Mouse (Mus musculus): ENCODE measurements around the gene Tssk1. TPM values are rescaled to one million over a fixed set of nuclear protein-coding genes. Genes with fewer than 3 reads are reported as not detected.

The Tssk1 gene
- polyA plus RNA-seq, 1 experiment from 2014 or later: not detected

DNA sequence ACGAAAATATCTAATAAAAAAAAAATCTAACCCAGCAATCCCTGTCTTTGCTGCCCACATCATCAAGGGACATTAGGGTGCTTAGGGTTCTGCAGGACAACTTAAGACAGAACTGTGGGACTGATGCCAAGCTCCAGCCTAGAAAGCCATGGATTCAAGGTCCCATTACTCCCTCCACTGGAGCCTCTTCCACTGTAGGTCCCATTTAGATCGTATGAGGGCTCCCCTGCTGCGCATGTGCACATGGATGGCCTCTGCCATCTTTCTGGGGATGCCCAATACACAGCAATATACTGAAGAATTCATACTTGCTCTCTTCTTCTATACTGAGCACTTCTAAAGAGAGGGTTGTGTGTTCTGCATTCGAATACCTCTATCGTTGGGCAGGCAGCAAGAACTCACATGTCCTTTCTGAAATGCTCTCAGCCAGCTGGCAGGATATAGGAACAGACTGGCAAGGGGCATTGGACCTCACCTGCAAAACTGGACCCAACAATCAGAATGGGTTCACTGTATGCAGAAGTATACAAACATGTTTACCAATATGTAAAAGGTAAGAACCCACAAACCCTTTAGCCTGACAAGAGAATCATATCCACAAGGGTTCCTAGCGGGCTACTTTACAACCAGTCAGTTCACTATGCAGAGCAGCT, 4.2 kb upstream of the Tssk1 start:
- ATAC-seq (ENCODE audit: low read depth): no peak
- Histone ChIP-seq H3K4me2 (ENCODE audit: low read depth, low read length) (peak overlapping the region; percentile 65), H3K36me3 (ENCODE audit: control insufficient read depth, insufficient read depth, low read length) (no peaks in the 10 kb centered on the region), H3K4me3 (ENCODE audit: low read depth, low read length) (peak overlapping the region; percentile 76), H3K4me1 (ENCODE audit: control insufficient read depth, insufficient read depth, low read length) (peaks cover 20% of the 10 kb centered on the region), H3K27ac (replicated peaks; ENCODE audit: low read depth, low read length) (no peak overlapping the region), H3K27me3 (replicated peaks; ENCODE audit: control insufficient read depth, insufficient read depth, low read length) (no peaks in the 10 kb centered on the region), H3K9ac (ENCODE audit: low read depth, low read length) (peak overlapping the region; percentile 98; the same call in 1 of the 2 replicates), H3K9me3 (ENCODE audit: control insufficient read depth, low read length) (no peaks in the 10 kb centered on the region)
- DNase-seq (ENCODE audit: low spot score): no peak
- WGBS: 90% methylated on average over 6 of the region's 6 CpGs

- Histone ChIP-seq H3K36me3 (ENCODE audit: control insufficient read depth, insufficient read depth, low read length) (no peaks in the 10 kb centered on the region), H3K9me3 (ENCODE audit: control insufficient read depth, low read length) (no peaks in the 10 kb centered on the region), H3K9ac (ENCODE audit: low read depth, low read length) (peak overlapping the region; percentile 98), H3K4me2 (ENCODE audit: low read depth, low read length) (peak overlapping the region; percentile 65), H3K27ac (replicated peaks; ENCODE audit: low read depth, low read length) (no peak overlapping the region), H3K27me3 (replicated peaks; ENCODE audit: control insufficient read depth, insufficient read depth, low read length) (no peaks in the 10 kb centered on the region), H3K4me3 (ENCODE audit: low read depth, low read length) (peak overlapping the region; percentile 76), H3K4me1 (ENCODE audit: control insufficient read depth, insufficient read depth, low read length) (peaks cover 20% of the 10 kb centered on the region)
- DNase-seq (ENCODE audit: low spot score): peak; percentile 23
- WGBS: 58% methylated on average over 2 of the region's 2 CpGs
- no peak for ATAC-seq (ENCODE audit: low read depth)
These were observed 3.7 kb upstream of the Tssk1 start for GRCm38 (mm10) chr16:17890342-17890727.

- ATAC-seq (ENCODE audit: low read depth): peak; percentile 47
- Histone ChIP-seq H3K4me3 (ENCODE audit: low read depth, low read length) (peak overlapping the region; percentile 76), H3K4me1 (ENCODE audit: control insufficient read depth, insufficient read depth, low read length) (peaks cover 20% of the 10 kb centered on the region), H3K27me3 (replicated peaks; ENCODE audit: control insufficient read depth, insufficient read depth, low read length) (no peaks in the 10 kb centered on the region), H3K9ac (ENCODE audit: low read depth, low read length) (peak overlapping the region; percentile 98), H3K27ac (replicated peaks; ENCODE audit: low read depth, low read length) (peak overlapping the region; percentile 95), H3K4me2 (ENCODE audit: low read depth, low read length) (peak overlapping the region; percentile 65), H3K9me3 (ENCODE audit: control insufficient read depth, low read length) (no peaks in the 10 kb centered on the region), H3K36me3 (ENCODE audit: control insufficient read depth, insufficient read depth, low read length) (no peaks in the 10 kb centered on the region)
- DNase-seq (ENCODE audit: low spot score): peak; percentile 81
- 0% methylated on average over 17 of the region's 44 CpGs for WGBS
These were observed 3.0 kb upstream of the Tssk1 start for GRCm38 (mm10) chr16:17890917-17891566.

GRCm38 (mm10) chr16:17891567-17891959, 2.5 kb upstream of the Tssk1 start, which contains the start of gene Gm20518:
Gene Gm20518, minus strand, starts transcription at chr16:17891671.
- Histone ChIP-seq H3K36me3 (ENCODE audit: control insufficient read depth, insufficient read depth, low read length) (no peaks in the 10 kb centered on the region), H3K9ac (ENCODE audit: low read depth, low read length) (peak within 1 kb of the TSS; percentile 98), H3K4me1 (ENCODE audit: control insufficient read depth, insufficient read depth, low read length) (peaks cover 20% of the 10 kb centered on the region), H3K27ac (replicated peaks; ENCODE audit: low read depth, low read length) (peak within 1 kb of the TSS; percentile 95), H3K4me3 (ENCODE audit: low read depth, low read length) (peak within 1 kb of the TSS; percentile 76), H3K4me2 (ENCODE audit: low read depth, low read length) (peak within 1 kb of the TSS; percentile 65), H3K9me3 (ENCODE audit: control insufficient read depth, low read length) (no peaks in the 10 kb centered on the region), H3K27me3 (replicated peaks; ENCODE audit: control insufficient read depth, insufficient read depth, low read length) (no peaks in the 10 kb centered on the region)
- peak; percentile 97 for ATAC-seq (ENCODE audit: low read depth)
- under 1% methylated on average over 11 of the region's 38 CpGs for WGBS
- peak; percentile 99 for DNase-seq (ENCODE audit: low spot score)

- Histone ChIP-seq H3K4me2 (ENCODE audit: low read depth, low read length) (no peak overlapping the region), H3K4me3 (ENCODE audit: low read depth, low read length) (no peak overlapping the region), H3K9me3 (ENCODE audit: control insufficient read depth, low read length) (no peaks in the 10 kb centered on the region), H3K27ac (replicated peaks; ENCODE audit: low read depth, low read length) (no peak overlapping the region), H3K9ac (ENCODE audit: low read depth, low read length) (no peak overlapping the region), H3K4me1 (ENCODE audit: control insufficient read depth, insufficient read depth, low read length) (peaks cover 20% of the 10 kb centered on the region), H3K27me3 (replicated peaks; ENCODE audit: control insufficient read depth, insufficient read depth, low read length) (no peaks in the 10 kb centered on the region), H3K36me3 (ENCODE audit: control insufficient read depth, insufficient read depth, low read length) (no peaks in the 10 kb centered on the region)
- no peak for ATAC-seq (ENCODE audit: low read depth)
- no peak for DNase-seq (ENCODE audit: low spot score)
- 67% methylated on average over 3 of the region's 3 CpGs for WGBS
These were observed 1.4 kb upstream of the Tssk1 start for GRCm38 (mm10) chr16:17892606-17893005.

DNA sequence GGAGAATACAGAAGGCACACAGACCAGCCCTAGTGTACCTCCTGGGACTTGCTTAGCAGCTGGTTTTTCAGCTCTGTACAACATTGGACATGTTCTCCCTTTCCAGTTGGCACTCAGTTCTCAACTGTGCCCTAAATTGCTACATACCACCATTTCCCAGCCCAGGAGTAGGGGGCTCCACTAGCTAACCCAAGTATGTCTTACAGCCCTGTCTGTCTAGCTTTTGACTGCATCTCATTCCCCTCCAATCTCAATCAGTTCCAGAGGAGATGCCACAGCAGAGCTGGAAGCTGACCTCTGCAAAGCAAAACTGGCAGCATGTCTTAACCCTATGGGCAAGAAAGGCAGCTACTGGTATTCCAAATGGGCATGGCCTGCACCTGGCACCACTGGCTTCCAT, 2.1 kb downstream of the Tssk1 start:
- peaks cover 9% of the 10 kb centered on the region for H3K4me1 ChIP-seq (ENCODE audit: control insufficient read depth, insufficient read depth, low read length)
- H3K9ac ChIP-seq (ENCODE audit: low read depth, low read length): no peak overlapping the region
- H3K4me2 ChIP-seq (ENCODE audit: low read depth, low read length): no peak overlapping the region
- no peaks in the 10 kb centered on the region for H3K27me3 ChIP-seq (replicated peaks; ENCODE audit: control insufficient read depth, insufficient read depth, low read length)
- no peaks in the 10 kb centered on the region for H3K9me3 ChIP-seq (ENCODE audit: control insufficient read depth, low read length)
- no peak overlapping the region for H3K4me3 ChIP-seq (ENCODE audit: low read depth, low read length)
- ATAC-seq (ENCODE audit: low read depth): no peak
- DNase-seq (ENCODE audit: low spot score): no peak
- peaks cover 28% of the 10 kb centered on the region for H3K36me3 ChIP-seq (ENCODE audit: control insufficient read depth, insufficient read depth, low read length)
- H3K27ac ChIP-seq (replicated peaks; ENCODE audit: low read depth, low read length): no peak overlapping the region

GRCm38 (mm10) chr16:17898462-17898861, 4.4 kb downstream of the Tssk1 start, which contains the start of the genes Dgcr2 and Tssk2:
Gene Dgcr2, minus strand, starts transcription at chr16:17898562.
Gene Tssk2, plus strand, starts transcription at chr16:17898637.
- H3K36me3 ChIP-seq (ENCODE audit: control insufficient read depth, insufficient read depth, low read length): peaks cover 52% of the 10 kb centered on the region
- no peaks in the 10 kb centered on the region for H3K4me1 ChIP-seq (ENCODE audit: control insufficient read depth, insufficient read depth, low read length)
- no peak within 1 kb of the TSS for H3K9ac ChIP-seq (ENCODE audit: low read depth, low read length)
- no peak within 1 kb of the TSS for H3K27ac ChIP-seq (replicated peaks; ENCODE audit: low read depth, low read length)
- H3K9me3 ChIP-seq (ENCODE audit: control insufficient read depth, low read length): no peaks in the 10 kb centered on the region
- no peaks in the 10 kb centered on the region for H3K27me3 ChIP-seq (replicated peaks; ENCODE audit: control insufficient read depth, insufficient read depth, low read length)
- no peak for DNase-seq (ENCODE audit: low spot score)
- no peak within 1 kb of the TSS for H3K4me3 ChIP-seq (ENCODE audit: low read depth, low read length)
- no peak for ATAC-seq (ENCODE audit: low read depth)
- WGBS: 94% methylated on average over 14 of the region's 14 CpGs
- no peak within 1 kb of the TSS for H3K4me2 ChIP-seq (ENCODE audit: low read depth, low read length)

DNA sequence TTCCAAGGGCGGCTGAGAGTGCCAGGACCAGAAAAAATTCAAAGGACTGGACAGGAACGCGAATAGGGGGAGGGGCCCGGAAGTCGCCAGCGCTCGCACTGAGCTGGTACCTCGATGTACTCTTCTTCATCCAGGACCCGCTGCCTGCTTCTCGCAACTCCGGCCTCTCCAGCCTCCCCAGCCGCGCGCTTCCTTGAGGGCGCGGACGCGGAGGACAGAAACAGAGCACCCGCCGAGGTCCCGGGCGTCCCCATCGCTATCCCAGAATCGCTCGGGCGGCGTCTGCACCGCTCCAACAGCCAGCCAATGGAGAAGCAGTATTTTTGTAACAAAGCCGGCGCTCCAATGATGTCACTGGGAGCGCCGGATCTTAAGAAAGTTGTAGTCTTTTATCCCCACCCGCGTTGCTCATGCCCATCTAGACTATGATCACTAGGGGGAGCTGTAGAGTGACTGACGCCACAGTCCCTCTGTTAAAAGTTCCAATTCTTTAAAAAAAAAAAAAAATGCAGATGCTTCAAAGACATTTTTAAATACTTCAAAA, 17.1 kb downstream of the Tssk1 start, which contains the start of gene Ess2:
TSS of gene Ess2 (minus strand) at position 297 of the 544 bp plus-strand sequence.
- H3K27me3 ChIP-seq (replicated peaks; ENCODE audit: control insufficient read depth, insufficient read depth, low read length): peaks cover 46% of the 10 kb centered on the region
- H3K36me3 ChIP-seq (ENCODE audit: control insufficient read depth, insufficient read depth, low read length): peaks cover 33% of the 10 kb centered on the region
- H3K4me3 ChIP-seq (ENCODE audit: low read depth, low read length): peak within 1 kb of the TSS; percentile 77
- WGBS: under 1% methylated on average over 25 of the region's 35 CpGs
- no peaks in the 10 kb centered on the region for H3K9me3 ChIP-seq (ENCODE audit: control insufficient read depth, low read length)
- H3K4me2 ChIP-seq (ENCODE audit: low read depth, low read length): peak within 1 kb of the TSS; percentile 94
- H3K4me1 ChIP-seq (ENCODE audit: control insufficient read depth, insufficient read depth, low read length): 0 out of 2 replicates have a peak, but pooled peaks cover 10% of the 10 kb centered on the region
- ATAC-seq (ENCODE audit: low read depth) (peak; percentile 96), DNase-seq (ENCODE audit: low spot score) (peak; percentile 99)
- H3K27ac ChIP-seq (replicated peaks; ENCODE audit: low read depth, low read length): no peak within 1 kb of the TSS; the same call in 1 of the 2 replicates
- peak within 1 kb of the TSS; percentile 80 for H3K9ac ChIP-seq (ENCODE audit: low read depth, low read length)
